Comparison of ENCODE assay signal across 30 mouse cellular contexts in the genomic region with DNA sequence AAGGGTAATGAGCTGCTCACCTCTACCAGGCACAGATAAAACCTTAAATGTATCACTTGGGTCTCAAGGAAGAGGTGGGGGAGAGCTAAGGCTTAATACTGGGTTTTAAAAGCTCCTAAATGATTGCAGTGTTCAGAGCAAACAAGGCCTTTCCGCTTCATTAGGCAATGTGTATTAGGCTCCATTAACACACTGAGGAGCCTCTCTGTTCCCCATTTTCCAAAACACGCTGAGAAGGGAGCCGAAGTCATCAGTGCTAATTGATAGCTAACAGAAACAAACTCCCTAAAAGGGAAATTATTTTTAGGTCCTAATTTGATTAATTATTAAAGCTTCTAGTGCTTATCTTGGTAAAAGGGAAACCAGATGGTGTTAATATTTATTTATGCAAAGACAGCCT. TPM values are rescaled to one million over a fixed set of nuclear protein-coding genes. Genes with fewer than 3 reads are reported as not detected.
DNase-seq lines count a peak whose midpoint lies in the region; ATAC-seq and TF ChIP-seq lines count a peak whose summit lies in the region.
"Had no signal": no experiment of that assay in that cellular context is flagged by ENCODE, and none has a peak within 500 bp of the region (broad histone marks: within the 10 kb centered on the region; RNA-seq: fewer than 3 reads in every experiment).

No protein-coding gene starts in this region.

- H3K4me3 ChIP-seq in forebrain, embryonic 12.5 days (replicated peaks): no peak overlapping the region
- H3K4me3 ChIP-seq in forebrain, embryonic 15.5 days: no peak overlapping the region
- no peak overlapping the region for H3K4me3 ChIP-seq in hindbrain, embryonic 14.5 days (replicated peaks; ENCODE audit: low read length)
- H3K4me3 ChIP-seq: kidney, embryonic 15.5 days; limb, embryonic 13.5 days; liver, embryonic 12.5 days had no signal

- peak; percentile 27 for DNase-seq in kidney, adult 9 months
- DNase-seq in kidney, adult 11 months: no peak
- DNase-seq in brain, embryonic 14.5 days (ENCODE audit: low read depth): peak; percentile 78
- no peak for DNase-seq in hindbrain, embryonic 14.5 days (ENCODE audit: low spot score)
- no peak for DNase-seq in thymus, postnatal 4 days
- no peak for DNase-seq in heart, postnatal 14 days
- DNase-seq: cerebellum, adult 11-12 months; cerebellum, postnatal 10 days; heart, postnatal 36 days; kidney, postnatal 36 days; lung, adult 18-20 months; lung, postnatal 14 days; right cerebral cortex, postnatal 25 days; spleen, adult 18-20 months had no signal

- WGBS in forebrain, embryonic 12.5 days: 27% methylated on average over 3 of the region's 3 CpGs
- 16% methylated on average over 3 of the region's 3 CpGs for WGBS in forebrain, embryonic 15.5 days
- 40% methylated on average over 3 of the region's 3 CpGs for WGBS in hindbrain, embryonic 14.5 days

- H3K36me3 ChIP-seq in forebrain, embryonic 12.5 days (replicated peaks): no peaks in the 10 kb centered on the region
- no peaks in the 10 kb centered on the region for H3K36me3 ChIP-seq in forebrain, embryonic 15.5 days
- no peaks in the 10 kb centered on the region for H3K36me3 ChIP-seq in hindbrain, embryonic 14.5 days (replicated peaks; ENCODE audit: control insufficient read depth, insufficient read depth)
- H3K36me3 ChIP-seq: kidney, embryonic 15.5 days; limb, embryonic 13.5 days; liver, embryonic 12.5 days had no signal

- no peak overlapping the region for H3K4me2 ChIP-seq in forebrain, embryonic 12.5 days
- H3K4me2 ChIP-seq in forebrain, embryonic 15.5 days (replicated peaks): no peak overlapping the region
- no peak overlapping the region for H3K4me2 ChIP-seq in hindbrain, embryonic 14.5 days (replicated peaks)
- H3K4me2 ChIP-seq: kidney, embryonic 15.5 days; limb, embryonic 13.5 days; liver, embryonic 12.5 days; midbrain, embryonic 11.5 days had no signal

- no peak for TF ChIP-seq POLR2A in brain, embryonic 14.5 days (IDR thresholded peaks at IDR 0.05; ENCODE audit: borderline replicate concordance, extremely low read depth, insufficient read depth, insufficient read length, poor library complexity, severe bottlenecking)

- peaks cover 86% of the 10 kb centered on the region for H3K27me3 ChIP-seq in forebrain, embryonic 12.5 days
- H3K27me3 ChIP-seq in forebrain, embryonic 15.5 days: peaks cover 40% of the 10 kb centered on the region; the same call in 1 of the 2 replicates
- no peaks in the 10 kb centered on the region for H3K27me3 ChIP-seq in hindbrain, embryonic 14.5 days (ENCODE audit: control insufficient read depth, insufficient read depth, low read length)
- H3K27me3 ChIP-seq: limb, embryonic 13.5 days; liver, embryonic 12.5 days had no signal

- peak; percentile 61 for ATAC-seq in forebrain, embryonic 12.5 days (ENCODE audit: low FRiP score)
- ATAC-seq in forebrain, embryonic 15.5 days (replicated peaks): no peak
- peak; percentile 53; the same call in 1 of the 2 replicates for ATAC-seq in hindbrain, embryonic 14.5 days (ENCODE audit: low FRiP score)
- ATAC-seq: inflammation-experienced regulatory T-cells, adult 6 months; liver, embryonic 12.5 days; Patski had no signal

- intact Hi-C loops in heart, postnatal 14 days (cut with DNase I): no loop called here

- no peak for TF ChIP-seq CTCF in brain, embryonic 14.5 days (IDR thresholded peaks at IDR 0.05; ENCODE audit: borderline replicate concordance, extremely low read depth, insufficient read depth, insufficient read length)

- H3K9me3 ChIP-seq in forebrain, embryonic 12.5 days: no peaks in the 10 kb centered on the region
- no peaks in the 10 kb centered on the region for H3K9me3 ChIP-seq in forebrain, embryonic 15.5 days
- no peaks in the 10 kb centered on the region for H3K9me3 ChIP-seq in hindbrain, embryonic 14.5 days (ENCODE audit: control insufficient read depth, low read length)
- H3K9me3 ChIP-seq: kidney, embryonic 15.5 days; limb, embryonic 13.5 days; liver, embryonic 12.5 days had no signal

- peaks cover 4% of the 10 kb centered on the region; the same call in 1 of the 2 replicates for H3K4me1 ChIP-seq in forebrain, embryonic 12.5 days
- H3K4me1 ChIP-seq in forebrain, embryonic 15.5 days: peaks cover 5% of the 10 kb centered on the region; the same call in 1 of the 2 replicates
- H3K4me1 ChIP-seq in hindbrain, embryonic 14.5 days (replicated peaks; ENCODE audit: control insufficient read depth, insufficient read depth, low read length): no peaks in the 10 kb centered on the region; the same call in 1 of the 2 replicates
- H3K4me1 ChIP-seq: liver, embryonic 12.5 days had no signal

- no peak overlapping the region for H3K9ac ChIP-seq in forebrain, embryonic 12.5 days
- H3K9ac ChIP-seq in forebrain, embryonic 15.5 days (replicated peaks): no peak overlapping the region
- H3K9ac ChIP-seq in hindbrain, embryonic 14.5 days: no peak overlapping the region
- H3K9ac ChIP-seq: kidney, embryonic 15.5 days; limb, embryonic 13.5 days; liver, embryonic 12.5 days had no signal

- H3K27ac ChIP-seq in forebrain, embryonic 12.5 days: no peak overlapping the region
- no peak overlapping the region for H3K27ac ChIP-seq in forebrain, embryonic 15.5 days (replicated peaks)
- H3K27ac ChIP-seq in hindbrain, embryonic 14.5 days: no peak overlapping the region
- H3K27ac ChIP-seq: kidney, embryonic 15.5 days; limb, embryonic 13.5 days; liver, embryonic 12.5 days had no signal

RNA-seq across cellular contexts. Expression of a gene that starts 48.1 kb away (rescaled TPM):
- 43.4 and 45.5 TPM in 2 replicates for polyA plus RNA-seq in forebrain, embryonic 12.5 days (2016; fragmentation: Nextera tagmentation; extraction: Ambion mirVana)
- 200 and 208 TPM in 2 replicates for polyA plus RNA-seq in forebrain, embryonic 15.5 days (2015; fragmentation: Nextera tagmentation; extraction: Ambion mirVana)
- 180 and 239 TPM in 2 replicates for polyA plus RNA-seq in brain, embryonic 14.5 days (2012; rRNA removed)
- polyA plus RNA-seq in hindbrain, embryonic 14.5 days (2014; fragmentation: Nextera tagmentation; extraction: Ambion mirVana): 278 TPM in 2 replicates
- total RNA-seq in heart, postnatal 14 days (2021): not detected
- total RNA-seq: adrenal gland, adult 18-20 months; ES-E14; gastrocnemius, adult 18-20 months; gastrocnemius, postnatal 4 days; heart, adult 8-10 months; heart, postnatal 36 days; megakaryocyte progenitor cell, adult 5-6 weeks had no signal
- polyA plus RNA-seq: heart, embryonic 14.5 days; inflammation-experienced regulatory T-cells, adult 6 months; liver, embryonic 12.5 days; Patski; urinary bladder, adult 2 months had no signal

Comparison
In these comparisons a context has a peak if more than half of its experiments do, and no peak if none do; other contexts are left out.
1. DNase-seq: peak in kidney, adult 9 months (single experiment) and brain, embryonic 14.5 days (single experiment); none in kidney, adult 11 months (single experiment), hindbrain, embryonic 14.5 days (single experiment), thymus, postnatal 4 days (single experiment) and heart, postnatal 14 days (0 of 2).